Mouse (Mus musculus) CH12.LX (cell line): ENCODE measurements at regions not wholly inside any gene's neighbourhood (a gene's known extent, or its start where the extent isn't known, plus 50 kb on each side); places are given as distances from the start of the nearest gene placed in this dataset.
A peak's percentile ranks its signal among the peaks of the same experiment; 100 is the strongest.

Experiments
- DNase-seq: peaks from one replicate; pipeline ENCODE4 v3.0.0-alpha.2; 2013; ENCODE audit errors: extremely low read depth
- H3K27ac ChIP-seq: 2 replicates; pipeline ENCODE4 v1.5.1; 2012; ENCODE audit warnings: low read depth, mild to moderate bottlenecking, control low read depth, moderate library complexity; ENCODE audit not compliant: insufficient read depth
- H3K27me3 ChIP-seq: replicated peaks from 2 replicates; pipeline ENCODE3; 2012; ENCODE audit warnings: inconsistent platforms
- H3K36me3 ChIP-seq, 2 experiments: replicated peaks in 1 of 2; 2 replicates each; pipeline versions ENCODE3 to v1.6.1; 2012; ENCODE audit warnings: inconsistent platforms in 1 of 2, low read length in 1 of 2, mild to moderate bottlenecking in 1 of 2, mixed read lengths in 1 of 2, moderate library complexity in 1 of 2; ENCODE audit not compliant: control insufficient read depth in 1 of 2, insufficient read depth in 1 of 2
- H3K4me1 ChIP-seq, 2 experiments: 2 replicates each; pipeline ENCODE4 v1.6.1; 2012; ENCODE audit warnings: inconsistent platforms in 1 of 2, moderate library complexity in 1 of 2; ENCODE audit not compliant: insufficient read depth in 2 of 2, control insufficient read depth in 1 of 2
- H3K4me2 ChIP-seq: 2 replicates; pipeline ENCODE4 v1.6.1; 2012; ENCODE audit warnings: low read depth, mild to moderate bottlenecking, control low read depth; ENCODE audit not compliant: poor library complexity, insufficient read depth, severe bottlenecking
- H3K4me3 ChIP-seq, 3 experiments: fragments of 150-350 bp in 1 of 3; sonication (generic) in 1 of 3; replicated peaks in 1 of 3; 2 replicates each; pipeline versions ENCODE3 to v1.5.1; 2011 to 2012; ENCODE audit warnings: low read depth in 2 of 3, low read length in 2 of 3, mild to moderate bottlenecking in 2 of 3, moderate library complexity in 2 of 3, control low read depth in 1 of 3, improper control_type of control experiment in 1 of 3, inconsistent platforms in 1 of 3, mixed read lengths in 1 of 3; ENCODE audit not compliant: poor library complexity in 1 of 3
- H3K79me2 ChIP-seq: replicated peaks from 2 replicates; pipeline ENCODE4 v1.6.1; 2012; ENCODE audit warnings: mild to moderate bottlenecking, moderate library complexity; ENCODE audit not compliant: control insufficient read depth, poor library complexity, insufficient read depth, severe bottlenecking; ENCODE audit errors: extremely low read depth
- H3K9ac ChIP-seq: 2 replicates; pipeline ENCODE4 v1.6.1; 2012; ENCODE audit warnings: low read depth, mild to moderate bottlenecking, control low read depth, moderate library complexity; ENCODE audit not compliant: insufficient read depth
- H3K9me3 ChIP-seq: replicated peaks from 2 replicates; pipeline ENCODE3; 2012; ENCODE audit warnings: low read length, inconsistent platforms, mixed read lengths
- BHLHE40 ChIP-seq: IDR thresholded peaks from 2 replicates; pipeline ENCODE4 v1.6.1; 2011; ENCODE audit warnings: mild to moderate bottlenecking, low read depth, low read length, improper control_type of control experiment
- CHD2 ChIP-seq: IDR thresholded peaks from 2 replicates; pipeline ENCODE4 v1.6.1; 2011; ENCODE audit warnings: low read length, improper control_type of control experiment
- ELF1 ChIP-seq: IDR thresholded peaks from 2 replicates; pipeline ENCODE4 v1.6.1; 2014; ENCODE audit warnings: low read depth, mild to moderate bottlenecking, inconsistent platforms, low read length, improper control_type of control experiment
- ETS1 ChIP-seq: conservative IDR thresholded peaks from 2 replicates; pipeline ENCODE4 v1.6.1; 2012; ENCODE audit warnings: low read depth, mild to moderate bottlenecking, inconsistent platforms, low read length, improper control_type of control experiment, moderate library complexity
- GABPA ChIP-seq: IDR thresholded peaks from 2 replicates; pipeline ENCODE4 v1.6.1; 2012; ENCODE audit warnings: low read depth, low read length, improper control_type of control experiment, inconsistent platforms; ENCODE audit not compliant: insufficient replicate concordance
- IRF4 ChIP-seq: IDR thresholded peaks from 2 replicates; pipeline ENCODE4 v1.6.1; 2014; ENCODE audit warnings: low read depth, mild to moderate bottlenecking, inconsistent platforms, low read length, improper control_type of control experiment
- JUN ChIP-seq: IDR thresholded peaks from 2 replicates; pipeline ENCODE4 v1.6.1; 2011; ENCODE audit warnings: low read depth, mild to moderate bottlenecking, low read length, improper control_type of control experiment, moderate library complexity; ENCODE audit not compliant: insufficient read depth
- JUND ChIP-seq: conservative IDR thresholded peaks from 2 replicates; pipeline ENCODE4 v1.6.1; 2011; ENCODE audit warnings: low read depth, low read length, improper control_type of control experiment
- KAT2A ChIP-seq: IDR thresholded peaks from 2 replicates; pipeline ENCODE4 v1.6.1; 2012; ENCODE audit warnings: low read length, improper control_type of control experiment, inconsistent platforms; ENCODE audit not compliant: insufficient replicate concordance
- MAFK ChIP-seq: IDR thresholded peaks from 2 replicates; pipeline ENCODE4 v1.6.1; 2011; ENCODE audit warnings: low read length, improper control_type of control experiment; ENCODE audit not compliant: insufficient replicate concordance
- MAX ChIP-seq: IDR thresholded peaks from 2 replicates; pipeline ENCODE4 v1.6.1; 2011; ENCODE audit warnings: low read length, improper control_type of control experiment
- MAZ ChIP-seq: IDR thresholded peaks from 2 replicates; pipeline ENCODE4 v1.6.1; 2012; ENCODE audit warnings: low read depth, mild to moderate bottlenecking, inconsistent platforms, low read length, improper control_type of control experiment, moderate library complexity
- MEF2A ChIP-seq: IDR thresholded peaks from 2 replicates; pipeline ENCODE4 v1.6.1; 2014; ENCODE audit warnings: low read depth, mild to moderate bottlenecking, inconsistent platforms, low read length, improper control_type of control experiment, borderline replicate concordance
- MXI1 ChIP-seq: IDR thresholded peaks from 2 replicates; pipeline ENCODE4 v1.6.1; 2011; ENCODE audit warnings: mild to moderate bottlenecking, low read depth, low read length, improper control_type of control experiment
- MYC ChIP-seq: IDR thresholded peaks from 2 replicates; pipeline ENCODE4 v1.6.1; 2011; ENCODE audit warnings: low read depth, mild to moderate bottlenecking, improper control_type of control experiment, low read length
- NELFE ChIP-seq: IDR thresholded peaks from 2 replicates; pipeline ENCODE4 v1.6.1; 2011; ENCODE audit warnings: low read depth, low read length, improper control_type of control experiment
- NRF1 ChIP-seq: IDR thresholded peaks from 2 replicates; pipeline ENCODE4 v1.6.1; 2014; ENCODE audit warnings: low read depth, mild to moderate bottlenecking, inconsistent platforms, low read length, improper control_type of control experiment, moderate library complexity
- PAX5 ChIP-seq: IDR thresholded peaks from 2 replicates; pipeline ENCODE4 v1.6.1; 2012; ENCODE audit warnings: low read length, inconsistent platforms, mixed read lengths
- POLR2A ChIP-seq: IDR thresholded peaks from 2 replicates; pipeline ENCODE4 v1.6.1; 2011; ENCODE audit warnings: low read depth, mild to moderate bottlenecking, improper control_type of control experiment, low read length
- POLR2AphosphoS2 ChIP-seq: IDR thresholded peaks from 2 replicates; pipeline ENCODE4 v1.6.1; 2011; ENCODE audit warnings: low read depth, low read length, improper control_type of control experiment
- SIN3A ChIP-seq: IDR thresholded peaks from 2 replicates; pipeline ENCODE4 v1.6.1; 2012; ENCODE audit warnings: low read length, improper control_type of control experiment, inconsistent platforms
- SMC3 ChIP-seq: IDR thresholded peaks from 2 replicates; pipeline ENCODE4 v1.6.1; 2011; ENCODE audit warnings: low read depth, low read length, improper control_type of control experiment
- TBP ChIP-seq: conservative IDR thresholded peaks from 2 replicates; pipeline ENCODE4 v1.6.1; 2011; ENCODE audit warnings: low read depth, low read length, improper control_type of control experiment
- UBTF ChIP-seq: IDR thresholded peaks from 2 replicates; pipeline ENCODE4 v1.6.1; 2012; ENCODE audit warnings: low read depth, mild to moderate bottlenecking, inconsistent platforms, low read length, improper control_type of control experiment, moderate library complexity
- USF1 ChIP-seq: IDR thresholded peaks from 2 replicates; pipeline ENCODE4 v1.6.1; 2014; ENCODE audit warnings: low read depth, mild to moderate bottlenecking, inconsistent platforms, low read length, improper control_type of control experiment
- ZKSCAN1 ChIP-seq: IDR thresholded peaks from 2 replicates; pipeline ENCODE4 v1.6.1; 2012; ENCODE audit warnings: low read depth, inconsistent platforms, low read length, improper control_type of control experiment, borderline replicate concordance
- ZMIZ1 ChIP-seq: IDR thresholded peaks from 2 replicates; pipeline ENCODE4 v1.6.1; 2012; ENCODE audit warnings: low read depth, mild to moderate bottlenecking, inconsistent platforms, low read length, improper control_type of control experiment
- ZNF384 ChIP-seq: IDR thresholded peaks from 2 replicates; pipeline ENCODE4 v1.6.1; 2012; ENCODE audit warnings: low read depth, low read length, improper control_type of control experiment, inconsistent platforms
- dilution Hi-C: fragments of 300-500 bp; cut with MboI; formaldehyde crosslinking; loops from 2 replicates; pipeline ENCODE4 v1.14.3; 2020; ENCODE audit warnings: low sequenced_read_pairs; ENCODE audit not compliant: extremely low pct_unique_long_range_greater_than_20kb, extremely low pct_ligation_motif_present
- in situ Hi-C: fragments of 300-500 bp; cut with MboI; formaldehyde crosslinking; loops from 3 replicates; pipeline ENCODE4 v1.14.3; 2019; ENCODE audit warnings: low sequenced_read_pairs, low pct_ligation_motif_present, low pct_unique_long_range_greater_than_20kb, mixed read lengths

DNA sequence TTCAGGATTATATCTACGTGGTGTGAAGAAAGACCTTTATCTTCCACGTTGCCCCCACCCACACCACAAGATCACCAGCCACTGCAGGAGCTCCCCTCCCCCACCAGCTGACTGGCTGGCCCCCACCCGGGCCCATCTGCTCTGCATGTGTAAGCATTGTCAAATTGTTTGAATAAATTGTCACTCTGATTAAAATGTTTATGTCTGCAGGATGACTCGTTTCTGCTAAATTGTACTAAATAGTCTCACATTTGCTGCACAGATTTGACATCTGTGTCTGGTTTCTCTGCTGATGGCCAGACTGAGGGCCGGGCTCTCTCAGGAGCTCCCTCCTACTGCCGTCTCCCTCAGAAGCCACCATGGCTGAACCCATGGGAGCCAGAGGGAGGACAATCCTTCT, 119.2 kb upstream of the Pmepa1 start:
- Histone ChIP-seq H3K4me3 (no peak overlapping the region), H3K79me2 (no peaks in the 10 kb centered on the region), H3K36me3 (no peaks in the 10 kb centered on the region), H3K27ac (no peak overlapping the region), H3K4me2 (no peak overlapping the region), H3K4me1 (no peaks in the 10 kb centered on the region), H3K9ac (no peak overlapping the region), H3K9me3 (peaks cover 17% of the 10 kb centered on the region), H3K27me3 (no peaks in the 10 kb centered on the region)
- TF ChIP-seq MYC (no peak), SIN3A (no peak), ZKSCAN1 (no peak), ELF1 (no peak), KAT2A (no peak), POLR2AphosphoS2 (no peak)
- in situ Hi-C loops (no loop called here), dilution Hi-C loops (no loop called here)
- DNase-seq = no peak

GRCm38 (mm10) chr2:173397846-173398331, 121.6 kb upstream of the Pmepa1 start:
- Histone ChIP-seq H3K9ac (no peak overlapping the region), H3K27me3 (no peaks in the 10 kb centered on the region), H3K4me1 (peaks cover 0 to 4% of the 10 kb centered on the region in 2 experiments; a peak in 2 of 4 replicates), H3K9me3 (peaks cover 18% of the 10 kb centered on the region), H3K27ac (no peak overlapping the region), H3K4me2 (no peak overlapping the region), H3K36me3 (no peaks in the 10 kb centered on the region), H3K4me3 (no peak overlapping the region), H3K79me2 (no peaks in the 10 kb centered on the region)
- dilution Hi-C loops (no loop called here), in situ Hi-C loops (no loop called here)
- DNase-seq = no peak
- TF ChIP-seq GABPA (no peak), ETS1 (no peak), ELF1 (no peak), PAX5 (no peak), UBTF (no peak), BHLHE40 (no peak), MAFK (peak; percentile 87), KAT2A (no peak)

GRCm38 (mm10) chr2:173405629-173406028, 116.8 kb upstream of the 1700021F07Rik start:
- dilution Hi-C loops (no loop called here), in situ Hi-C loops (no loop called here)
- no peak overlapping the region for H3K4me3 ChIP-seq
- H3K9ac ChIP-seq = no peak overlapping the region
- peaks cover 7% of the 10 kb centered on the region for H3K9me3 ChIP-seq
- no peak for TF ChIP-seq MXI1
- TF ChIP-seq ZNF384 = no peak
- no peak for TF ChIP-seq IRF4
- TF ChIP-seq NRF1 = no peak
- no peak for TF ChIP-seq POLR2A
- no peak for TF ChIP-seq TBP
- no peak for TF ChIP-seq NELFE
- TF ChIP-seq JUN = no peak
- no peak for TF ChIP-seq JUND
- no peak for TF ChIP-seq SMC3
- no peak for TF ChIP-seq MEF2A
- TF ChIP-seq CHD2 = no peak
- no peak for TF ChIP-seq MAZ
- no peak for TF ChIP-seq BHLHE40
- TF ChIP-seq MYC = no peak
- no peak for TF ChIP-seq ZMIZ1
- TF ChIP-seq KAT2A = no peak
- no peak for TF ChIP-seq USF1
- no peak for TF ChIP-seq ETS1
- no peak for TF ChIP-seq MAX
- DNase-seq = no peak
- no peak overlapping the region for H3K4me2 ChIP-seq
- no peaks in the 10 kb centered on the region for H3K79me2 ChIP-seq
- no peaks in the 10 kb centered on the region for H3K36me3 ChIP-seq
- peaks cover 26 to 58% of the 10 kb centered on the region in 2 experiments for H3K4me1 ChIP-seq
- H3K27ac ChIP-seq = no peak overlapping the region
- H3K27me3 ChIP-seq = no peaks in the 10 kb centered on the region
